Mouse (Mus musculus) kidney, embryonic 14.5 days (tissue): ENCODE data around the gene St8sia6. TPM values are rescaled to one million over a fixed set of nuclear protein-coding genes. Genes with fewer than 3 reads are reported as not detected.

ENCODE experiments used
- ATAC-seq: fragments of 200-750 bp; cut with Nextera tagmentation; 2 replicates; pipeline ENCODE4 v1.8.0; 2017; ENCODE audit warnings: moderate number of reproducible peaks, mild to moderate bottlenecking, moderate TSS enrichment, moderate library complexity; ENCODE audit not compliant: low FRiP score, low TSS enrichment
- H3K27ac ChIP-seq: fragments of 300-500 bp; sonication (generic); 2 replicates; pipeline ENCODE4 v1.5.1; 2014; ENCODE audit warnings: low read depth, mild to moderate bottlenecking, low read length, moderate library complexity, mixed read lengths
- H3K27me3 ChIP-seq: fragments of 300-500 bp; sonication (generic); 2 replicates; pipeline ENCODE4 v1.6.1; 2014; ENCODE audit warnings: mild to moderate bottlenecking, low read length; ENCODE audit not compliant: control insufficient read depth, insufficient read depth
- H3K36me3 ChIP-seq: fragments of 300-500 bp; sonication (generic); 2 replicates; pipeline ENCODE4 v1.6.1; 2014; ENCODE audit warnings: low read length, mixed read lengths; ENCODE audit not compliant: control insufficient read depth, insufficient read depth
- H3K4me1 ChIP-seq: fragments of 300-500 bp; sonication (generic); 2 replicates; pipeline ENCODE4 v1.6.1; 2014; ENCODE audit warnings: low read length, mixed read lengths; ENCODE audit not compliant: control insufficient read depth, insufficient read depth
- H3K4me2 ChIP-seq: fragments of 300-500 bp; sonication (generic); replicated peaks from 2 replicates; pipeline ENCODE4 v1.6.1; 2014; ENCODE audit warnings: low read depth, mild to moderate bottlenecking, low read length
- H3K4me3 ChIP-seq: fragments of 300-500 bp; sonication (generic); 2 replicates; pipeline ENCODE4 v1.5.1; 2014; ENCODE audit warnings: mild to moderate bottlenecking, low read length
- H3K9ac ChIP-seq: fragments of 300-500 bp; sonication (generic); 2 replicates; pipeline ENCODE4 v1.6.1; 2014; ENCODE audit warnings: low read depth, mild to moderate bottlenecking, low read length, moderate library complexity
- H3K9me3 ChIP-seq: fragments of 300-500 bp; sonication (generic); 2 replicates; pipeline ENCODE4 v1.6.1; 2016; ENCODE audit warnings: low read length; ENCODE audit not compliant: control insufficient read depth
- WGBS: fragments of 180-500 bp; shearing (Covaris S2); extraction: QIAGEN DNeasy Blood & Tissue Kit; methylation state at CpG from one replicate; pipeline ENCODE4 v1.1.7; 2014; 5-methylcytosine and 5-hydroxymethylcytosine counted together
- polyA plus RNA-seq: library from polyadenylated mRNA; unstranded; fragments of >200 nt; fragmentation: Nextera tagmentation; extraction: Ambion mirVana; gene quantifications from 2 replicates; pipeline ENCODE4 v1.2.1, GENCODE M21; 2014

The St8sia6 gene
- polyA plus RNA-seq, 1 experiment from 2014 or later = 4.5 TPM

- Histone ChIP-seq H3K4me2 (no peak overlapping the region), H3K9ac (no peak overlapping the region), H3K9me3 (no peaks in the 10 kb centered on the region), H3K36me3 (no peaks in the 10 kb centered on the region), H3K27me3 (no peaks in the 10 kb centered on the region), H3K4me3 (no peak overlapping the region), H3K4me1 (no peaks in the 10 kb centered on the region), H3K27ac (no peak overlapping the region)
- no peak for ATAC-seq
Observed at GRCm38 (mm10) chr2:13777032-13777431, 16.8 kb downstream of the St8sia6 start.

GRCm38 (mm10) chr2:13776453-13776852 lies 17.4 kb downstream of the St8sia6 start:
- Histone ChIP-seq H3K4me2 (no peak overlapping the region), H3K27ac (no peak overlapping the region), H3K4me1 (no peaks in the 10 kb centered on the region), H3K9ac (no peak overlapping the region), H3K9me3 (no peaks in the 10 kb centered on the region), H3K4me3 (no peak overlapping the region), H3K36me3 (no peaks in the 10 kb centered on the region), H3K27me3 (no peaks in the 10 kb centered on the region)
- ATAC-seq = no peak
- 67% methylated on average over 1 of the region's 1 CpGs for WGBS

GRCm38 (mm10) chr2:13775056-13775455 lies 18.8 kb downstream of the St8sia6 start:
- no peaks in the 10 kb centered on the region for H3K36me3 ChIP-seq
- H3K4me2 ChIP-seq = no peak overlapping the region
- no peaks in the 10 kb centered on the region for H3K4me1 ChIP-seq
- H3K27me3 ChIP-seq = no peaks in the 10 kb centered on the region
- 87% methylated on average over 3 of the region's 3 CpGs for WGBS
- no peak overlapping the region for H3K27ac ChIP-seq
- no peak overlapping the region for H3K4me3 ChIP-seq
- no peak overlapping the region for H3K9ac ChIP-seq
- ATAC-seq = no peak
- H3K9me3 ChIP-seq = no peaks in the 10 kb centered on the region

GRCm38 (mm10) chr2:13768524-13768923 lies 25.3 kb downstream of the St8sia6 start:
- H3K9me3 ChIP-seq = no peaks in the 10 kb centered on the region

GRCm38 (mm10) chr2:13767532-13768411 lies 26.1 kb downstream of the St8sia6 start:
- H3K4me3 ChIP-seq = no peak overlapping the region
- H3K4me1 ChIP-seq = no peaks in the 10 kb centered on the region
- no peaks in the 10 kb centered on the region for H3K9me3 ChIP-seq
- no peak overlapping the region for H3K9ac ChIP-seq
- 44% methylated on average over 9 of the region's 9 CpGs for WGBS
- no peaks in the 10 kb centered on the region for H3K27me3 ChIP-seq
- no peak for ATAC-seq
- no peaks in the 10 kb centered on the region for H3K36me3 ChIP-seq
- no peak overlapping the region for H3K27ac ChIP-seq
- H3K4me2 ChIP-seq = no peak overlapping the region

More at GRCm38 (mm10) chr2:13768524-13768923, 25.3 kb downstream of the St8sia6 start:
- Histone ChIP-seq H3K4me2 (no peak overlapping the region), H3K4me1 (no peaks in the 10 kb centered on the region), H3K4me3 (no peak overlapping the region), H3K27ac (no peak overlapping the region), H3K27me3 (no peaks in the 10 kb centered on the region), H3K36me3 (no peaks in the 10 kb centered on the region), H3K9ac (no peak overlapping the region)
- 82% methylated on average over 5 of the region's 5 CpGs for WGBS
- ATAC-seq = no peak

- ATAC-seq = no peak
- Histone ChIP-seq H3K27ac (no peak overlapping the region), H3K4me1 (no peaks in the 10 kb centered on the region), H3K27me3 (no peaks in the 10 kb centered on the region), H3K9ac (no peak overlapping the region), H3K4me2 (no peak overlapping the region), H3K9me3 (no peaks in the 10 kb centered on the region), H3K36me3 (no peaks in the 10 kb centered on the region), H3K4me3 (no peak overlapping the region)
Observed at GRCm38 (mm10) chr2:13760366-13760765, 33.5 kb downstream of the St8sia6 start.

- H3K9me3 ChIP-seq = no peaks in the 10 kb centered on the region
- no peak for ATAC-seq
- no peaks in the 10 kb centered on the region for H3K4me1 ChIP-seq
- no peak overlapping the region for H3K9ac ChIP-seq
- no peaks in the 10 kb centered on the region for H3K36me3 ChIP-seq
- H3K4me2 ChIP-seq = no peak overlapping the region
- no peak overlapping the region for H3K4me3 ChIP-seq
- 86% methylated on average over 7 of the region's 7 CpGs for WGBS
- no peak overlapping the region for H3K27ac ChIP-seq
- H3K27me3 ChIP-seq = no peaks in the 10 kb centered on the region
Observed at GRCm38 (mm10) chr2:13757412-13757811, 36.5 kb downstream of the St8sia6 start.

GRCm38 (mm10) chr2:13755733-13756132 lies 38.1 kb downstream of the St8sia6 start:
- Histone ChIP-seq H3K4me1 (no peaks in the 10 kb centered on the region), H3K9me3 (no peaks in the 10 kb centered on the region), H3K27me3 (no peaks in the 10 kb centered on the region), H3K36me3 (no peaks in the 10 kb centered on the region), H3K27ac (no peak overlapping the region), H3K9ac (no peak overlapping the region), H3K4me2 (no peak overlapping the region), H3K4me3 (no peak overlapping the region)
- 83% methylated on average over 4 of the region's 4 CpGs for WGBS
- no peak for ATAC-seq

- H3K9me3 ChIP-seq = no peaks in the 10 kb centered on the region
- no peaks in the 10 kb centered on the region for H3K36me3 ChIP-seq
- H3K4me1 ChIP-seq = no peaks in the 10 kb centered on the region
- H3K27ac ChIP-seq = no peak overlapping the region
- H3K4me2 ChIP-seq = no peak overlapping the region
- 87% methylated on average over 1 of the region's 1 CpGs for WGBS
- no peak for ATAC-seq
- H3K4me3 ChIP-seq = no peak overlapping the region
- H3K9ac ChIP-seq = no peak overlapping the region
- no peaks in the 10 kb centered on the region for H3K27me3 ChIP-seq
Observed at GRCm38 (mm10) chr2:13751691-13752090, 42.2 kb downstream of the St8sia6 start.
